Mouse (Mus musculus): ENCODE measurements around the gene Rpl22. TPM values are rescaled to one million over a fixed set of nuclear protein-coding genes. Genes with fewer than 3 reads are reported as not detected.

The Rpl22 gene
- polyA plus RNA-seq, 1 experiment = 8.7 TPM

- Histone ChIP-seq H3K4me1 (ENCODE audit: control insufficient read depth, insufficient read depth, insufficient read length, low read length) (peaks cover 11% of the 10 kb centered on the region), H3K36me3 (ENCODE audit: control insufficient read depth, insufficient read depth, low read length) (no peaks in the 10 kb centered on the region), H3K27ac (ENCODE audit: insufficient read depth, low read depth, low read length) (no peak overlapping the region), H3K4me3 (ENCODE audit: low read depth, low read length) (peak overlapping the region; percentile 40), H3K27me3 (ENCODE audit: control insufficient read depth, insufficient read depth, low read length) (peaks cover 21% of the 10 kb centered on the region)
- WGBS = 5% methylated on average over 70 of the region's 70 CpGs
- peak; percentile 62; the same call in 1 of the 2 replicates for TF ChIP-seq CTCF (IDR thresholded peaks at IDR 0.05; ENCODE audit: extremely low read depth, insufficient read length, insufficient replicate concordance, low read depth, low read length)
- TF ChIP-seq POLR2A (IDR thresholded peaks at IDR 0.05; ENCODE audit: low read depth, low read length) = no peak
Measured at GRCm38 (mm10) chr4:152283186-152283950, 42.2 kb upstream of the Rpl22 start.

DNA sequence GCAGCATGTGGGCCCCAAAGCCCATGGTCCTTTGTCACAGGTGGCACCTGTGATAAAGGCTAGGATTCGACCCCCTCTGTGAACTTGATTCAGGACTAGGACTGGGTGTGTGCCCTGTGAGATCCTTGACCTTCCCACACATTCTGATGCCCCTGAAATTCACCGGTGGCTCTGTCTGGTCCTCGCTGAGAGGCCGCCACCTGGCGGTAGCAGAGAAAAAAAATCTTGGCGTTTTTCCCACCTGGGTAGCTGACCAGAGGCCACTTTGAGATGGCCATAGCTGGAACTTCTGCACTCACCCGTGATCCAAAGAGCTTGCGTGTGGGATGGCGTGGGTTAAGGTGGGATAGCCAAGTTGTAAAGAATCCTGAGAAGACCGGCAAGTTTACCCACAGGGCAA, 40.0 kb upstream of the Rpl22 start:
- TF ChIP-seq POLR2A (IDR thresholded peaks at IDR 0.05; ENCODE audit: low read depth, low read length) (no peak), CTCF (IDR thresholded peaks at IDR 0.05; ENCODE audit: extremely low read depth, insufficient read length, insufficient replicate concordance, low read depth, low read length) (peak; percentile 78; the same call in 1 of the 2 replicates)
- Histone ChIP-seq H3K27me3 (ENCODE audit: control insufficient read depth, insufficient read depth, low read length) (peaks cover 30% of the 10 kb centered on the region), H3K4me3 (ENCODE audit: low read depth, low read length) (no peak overlapping the region), H3K36me3 (ENCODE audit: control insufficient read depth, insufficient read depth, low read length) (no peaks in the 10 kb centered on the region), H3K4me1 (ENCODE audit: control insufficient read depth, insufficient read depth, insufficient read length, low read length) (peaks cover 11% of the 10 kb centered on the region), H3K27ac (ENCODE audit: insufficient read depth, low read depth, low read length) (no peak overlapping the region)
- 5% methylated on average over 10 of the region's 10 CpGs for WGBS

DNA sequence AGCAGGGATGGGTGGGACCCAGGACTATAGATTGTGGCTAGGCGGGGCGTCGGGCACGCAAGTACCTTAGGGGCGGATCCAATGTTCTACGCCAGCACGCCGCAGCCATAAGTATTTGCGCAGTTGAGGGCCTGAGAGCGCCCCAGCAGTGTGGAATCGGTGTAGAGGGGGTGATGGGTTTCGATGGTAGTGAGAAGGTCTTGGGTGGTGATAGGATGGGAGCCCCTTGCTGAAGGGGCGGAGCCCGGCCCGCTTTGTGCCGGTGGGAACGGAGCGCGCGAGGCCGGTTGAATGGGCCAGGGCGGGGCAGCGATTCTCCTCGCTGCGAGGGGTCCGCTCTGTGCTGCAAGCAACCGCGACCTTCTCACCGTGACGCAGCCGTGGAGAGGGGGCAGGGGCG, 39.4 kb upstream of the Rpl22 start:
- Histone ChIP-seq H3K4me1 (ENCODE audit: control insufficient read depth, insufficient read depth, insufficient read length, low read length) (peaks cover 11% of the 10 kb centered on the region), H3K4me3 (ENCODE audit: low read depth, low read length) (peak overlapping the region; percentile 37), H3K36me3 (ENCODE audit: control insufficient read depth, insufficient read depth, low read length) (no peaks in the 10 kb centered on the region), H3K27me3 (ENCODE audit: control insufficient read depth, insufficient read depth, low read length) (peaks cover 37% of the 10 kb centered on the region), H3K27ac (ENCODE audit: insufficient read depth, low read depth, low read length) (no peak overlapping the region)
- no peak for TF ChIP-seq CTCF (IDR thresholded peaks at IDR 0.05; ENCODE audit: extremely low read depth, insufficient read length, insufficient replicate concordance, low read depth, low read length)
- TF ChIP-seq POLR2A (IDR thresholded peaks at IDR 0.05; ENCODE audit: low read depth, low read length) = no peak
- 5% methylated on average over 32 of the region's 32 CpGs for WGBS

DNA sequence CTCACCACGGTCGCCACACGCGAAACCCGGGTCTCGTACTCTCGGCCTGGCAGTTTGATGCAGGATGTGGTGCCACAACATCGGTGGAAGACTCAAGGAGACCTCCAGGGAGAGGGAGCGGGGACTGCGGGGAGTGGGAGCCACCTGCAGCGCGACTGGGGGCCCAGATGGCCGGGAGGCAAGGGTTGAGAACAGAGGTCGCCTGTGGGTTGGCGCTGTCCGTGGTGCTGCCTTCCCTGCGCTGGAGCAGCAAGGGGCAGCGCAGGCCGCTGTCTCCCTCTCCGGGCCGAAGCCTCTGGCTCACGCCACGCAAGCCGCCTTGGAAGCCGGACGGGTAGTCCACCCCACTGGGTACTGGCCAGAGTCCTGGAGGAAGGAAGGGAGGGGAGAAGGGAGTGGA, 38.7 kb upstream of the Rpl22 start:
- peaks cover 11% of the 10 kb centered on the region for H3K4me1 ChIP-seq (ENCODE audit: control insufficient read depth, insufficient read depth, insufficient read length, low read length)
- no peak overlapping the region for H3K27ac ChIP-seq (ENCODE audit: insufficient read depth, low read depth, low read length)
- 6% methylated on average over 26 of the region's 26 CpGs for WGBS
- no peaks in the 10 kb centered on the region for H3K36me3 ChIP-seq (ENCODE audit: control insufficient read depth, insufficient read depth, low read length)
- peaks cover 43% of the 10 kb centered on the region for H3K27me3 ChIP-seq (ENCODE audit: control insufficient read depth, insufficient read depth, low read length)
- no peak for TF ChIP-seq CTCF (IDR thresholded peaks at IDR 0.05; ENCODE audit: extremely low read depth, insufficient read length, insufficient replicate concordance, low read depth, low read length)
- no peak for TF ChIP-seq POLR2A (IDR thresholded peaks at IDR 0.05; ENCODE audit: low read depth, low read length)
- no peak overlapping the region for H3K4me3 ChIP-seq (ENCODE audit: low read depth, low read length)

GRCm38 (mm10) chr4:152287317-152288120, 38.0 kb upstream of the Rpl22 start:
- WGBS = 30% methylated on average over 19 of the region's 19 CpGs
- Histone ChIP-seq H3K36me3 (ENCODE audit: control insufficient read depth, insufficient read depth, low read length) (no peaks in the 10 kb centered on the region), H3K4me1 (ENCODE audit: control insufficient read depth, insufficient read depth, insufficient read length, low read length) (peaks cover 11% of the 10 kb centered on the region), H3K27ac (ENCODE audit: insufficient read depth, low read depth, low read length) (no peak overlapping the region), H3K4me3 (ENCODE audit: low read depth, low read length) (no peak overlapping the region), H3K27me3 (ENCODE audit: control insufficient read depth, insufficient read depth, low read length) (peaks cover 43% of the 10 kb centered on the region)
- TF ChIP-seq CTCF (IDR thresholded peaks at IDR 0.05; ENCODE audit: extremely low read depth, insufficient read length, insufficient replicate concordance, low read depth, low read length) (no peak), POLR2A (IDR thresholded peaks at IDR 0.05; ENCODE audit: low read depth, low read length) (no peak)

GRCm38 (mm10) chr4:152288398-152288945, 37.1 kb upstream of the Rpl22 start:
- 61% methylated on average over 18 of the region's 18 CpGs for WGBS
- H3K4me1 ChIP-seq (ENCODE audit: control insufficient read depth, insufficient read depth, insufficient read length, low read length) = peaks cover 4% of the 10 kb centered on the region
- no peak for TF ChIP-seq POLR2A (IDR thresholded peaks at IDR 0.05; ENCODE audit: low read depth, low read length)
- TF ChIP-seq CTCF (IDR thresholded peaks at IDR 0.05; ENCODE audit: extremely low read depth, insufficient read length, insufficient replicate concordance, low read depth, low read length) = no peak
- H3K4me3 ChIP-seq (ENCODE audit: low read depth, low read length) = no peak overlapping the region
- H3K27me3 ChIP-seq (ENCODE audit: control insufficient read depth, insufficient read depth, low read length) = peaks cover 46% of the 10 kb centered on the region
- no peak overlapping the region for H3K27ac ChIP-seq (ENCODE audit: insufficient read depth, low read depth, low read length)
- H3K36me3 ChIP-seq (ENCODE audit: control insufficient read depth, insufficient read depth, low read length) = no peaks in the 10 kb centered on the region

- peaks cover 46% of the 10 kb centered on the region for H3K27me3 ChIP-seq (ENCODE audit: control insufficient read depth, insufficient read depth, low read length)
Measured at GRCm38 (mm10) chr4:152290385-152290784, 35.2 kb upstream of the Rpl22 start.

More at GRCm38 (mm10) chr4:152290385-152290784, 35.2 kb upstream of the Rpl22 start:
- peak overlapping the region; percentile 5; the same call in 1 of the 2 replicates for H3K4me3 ChIP-seq (ENCODE audit: low read depth, low read length)
- H3K36me3 ChIP-seq (ENCODE audit: control insufficient read depth, insufficient read depth, low read length) = no peaks in the 10 kb centered on the region
- no peak overlapping the region for H3K27ac ChIP-seq (ENCODE audit: insufficient read depth, low read depth, low read length)
- TF ChIP-seq CTCF (IDR thresholded peaks at IDR 0.05; ENCODE audit: extremely low read depth, insufficient read length, insufficient replicate concordance, low read depth, low read length) = no peak
- WGBS = 1% methylated on average over 39 of the region's 39 CpGs
- peaks cover 4% of the 10 kb centered on the region for H3K4me1 ChIP-seq (ENCODE audit: control insufficient read depth, insufficient read depth, insufficient read length, low read length)

All from small intestine, adult 2 months (tissue).